Mouse (Mus musculus) regulatory T cell (primary cell): Measurements from ENCODE around the gene Lars2.

ENCODE experiments used
- in situ Hi-C: fragments of 300-600 bp; cut with MboI, MseI; formaldehyde crosslinking; loops from one replicate; pipeline ENCODE4 v1.15.1; 2025; ENCODE audit warnings: high pct_unique_total_duplicates

Lars2 gene

DNA sequence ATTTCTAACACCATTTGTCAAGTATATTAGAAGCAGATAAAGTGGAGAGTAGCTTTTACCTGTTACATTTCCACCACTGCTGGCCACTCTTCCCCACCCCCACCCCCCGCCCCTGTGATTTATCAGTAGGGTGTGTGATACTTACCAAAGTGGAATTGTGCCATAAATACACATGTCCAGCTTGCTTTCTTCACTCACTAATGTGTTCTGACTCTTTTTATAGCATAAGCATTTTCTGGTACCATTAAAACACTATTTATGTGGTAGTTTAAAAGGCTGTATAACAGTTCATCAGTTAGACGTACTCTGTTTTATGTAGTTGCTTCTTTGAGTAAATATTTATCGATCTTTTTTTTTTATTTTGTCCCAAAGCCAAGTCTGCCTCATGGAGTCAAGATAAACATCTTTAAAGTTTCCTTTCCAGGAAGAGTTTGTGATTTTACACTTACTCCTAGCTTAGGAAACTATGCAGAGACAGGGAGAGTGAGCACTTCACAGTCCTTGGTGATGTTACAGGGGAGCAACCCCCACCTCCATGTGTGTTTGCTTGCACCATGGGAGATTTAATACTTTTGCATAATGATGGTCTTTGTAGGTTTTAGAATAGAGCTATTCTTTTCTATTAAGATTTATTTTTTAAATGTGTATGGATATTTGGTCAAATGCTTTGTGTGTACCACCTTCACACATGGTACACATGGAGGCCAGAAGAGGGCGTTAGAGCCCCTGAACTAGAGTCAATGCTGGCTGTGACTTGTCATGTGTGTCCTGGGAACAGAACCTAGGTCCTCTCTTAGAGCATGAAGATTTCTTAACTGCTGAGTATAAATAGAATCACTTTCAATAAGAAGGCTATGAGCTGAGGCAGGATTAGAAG is 139.8 kb downstream of the Lars2 start:
- in situ Hi-C loops: no loop called here

- in situ Hi-C loops: no loop called here
Observed at GRCm38 (mm10) chr9:123507380-123507779, 140.7 kb downstream of the Lars2 start.

DNA sequence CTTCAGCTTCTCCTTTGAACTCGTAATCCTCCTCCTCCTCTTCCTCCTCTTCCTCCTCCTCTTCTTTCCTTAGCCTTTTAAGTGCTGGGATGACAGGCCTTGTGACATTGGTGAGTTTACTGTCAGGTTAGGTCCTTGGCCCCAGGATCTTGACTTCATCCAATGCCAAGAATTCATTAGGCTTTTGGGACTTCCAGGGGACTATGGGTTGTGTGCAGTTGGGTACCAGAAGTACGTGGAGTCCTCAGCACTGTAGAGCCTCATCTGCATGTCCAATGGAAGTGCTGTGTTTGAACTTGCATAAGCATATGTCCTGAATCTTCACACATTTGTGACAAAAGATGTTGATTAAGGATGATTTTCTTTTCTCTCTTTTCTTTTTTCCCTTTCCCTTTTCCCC is 142.3 kb downstream of the Lars2 start:
- in situ Hi-C loops: no loop called here

DNA sequence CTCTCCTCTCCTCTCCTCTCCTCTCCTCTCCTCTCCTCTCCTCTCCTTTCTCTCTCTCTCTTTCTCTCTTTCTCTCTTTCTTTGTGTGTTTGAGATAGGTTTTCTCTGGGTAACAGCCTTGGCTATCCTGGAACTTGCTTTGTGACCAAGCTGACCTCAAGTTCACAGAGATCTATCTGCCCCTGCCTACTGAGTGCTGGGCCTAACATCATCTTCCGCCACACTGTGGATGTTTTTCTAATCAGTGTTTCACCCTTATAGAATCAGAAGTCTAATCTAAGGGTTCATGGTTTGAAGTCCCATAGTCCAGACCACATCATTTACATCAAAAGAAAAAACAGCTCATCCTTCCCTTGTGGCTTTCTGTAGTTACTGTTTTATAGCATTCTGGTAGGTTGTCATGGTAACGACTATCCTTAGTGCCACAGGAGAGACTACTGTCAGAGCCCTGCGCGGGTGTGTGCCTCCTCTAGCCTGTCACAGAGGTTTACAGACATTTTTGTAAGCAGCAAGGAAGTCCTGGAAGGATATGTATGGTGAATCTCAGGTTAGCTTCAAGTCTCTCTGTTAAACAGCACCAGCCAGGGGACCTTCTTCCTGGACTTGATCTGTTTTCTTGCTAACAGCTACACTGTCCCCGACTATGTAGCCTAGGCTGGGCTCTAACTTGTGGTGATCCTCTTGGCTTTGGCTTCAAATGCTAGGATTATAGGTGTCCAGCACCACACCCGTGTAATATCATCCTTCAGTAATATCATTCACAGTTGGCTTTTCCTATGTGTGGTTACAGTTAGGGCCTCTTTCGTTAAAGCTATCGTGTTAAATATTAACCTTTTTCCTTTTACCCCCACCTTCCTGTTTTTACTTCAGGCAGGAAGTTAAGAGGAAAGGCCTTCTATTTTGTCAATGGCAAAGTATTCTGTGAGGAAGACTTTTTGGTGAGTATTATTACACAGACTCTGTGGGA is 143.2 kb downstream of the Lars2 start:
- in situ Hi-C loops: no loop called here

DNA sequence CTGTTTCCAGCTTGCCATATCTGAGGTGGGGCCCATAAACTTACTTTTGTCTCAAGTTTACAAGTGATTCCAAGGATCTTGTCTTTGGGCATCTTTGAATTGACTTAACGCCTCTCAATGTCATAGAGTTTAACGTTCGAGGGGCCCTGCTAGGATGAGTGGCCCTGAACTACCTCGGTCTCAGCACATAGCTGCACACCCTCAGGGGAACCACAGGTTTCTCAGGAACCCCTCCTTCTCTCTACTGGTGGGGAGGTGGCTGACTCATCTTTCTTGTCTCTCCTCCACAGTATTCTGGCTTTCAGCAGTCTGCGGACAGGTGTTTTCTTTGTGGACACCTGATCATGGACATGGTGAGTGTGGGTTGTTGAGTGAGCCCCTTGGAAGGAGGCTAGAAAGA is 144.2 kb downstream of the Lars2 start:
- in situ Hi-C loops: no loop called here
